Mouse (Mus musculus) thymus, postnatal 0 days (tissue): Measurements from ENCODE around the gene Pygm. TPM values are rescaled to one million over a fixed set of nuclear protein-coding genes. Genes with fewer than 3 reads are reported as not detected.

ENCODE experiments used
- DNase-seq: peaks from one replicate; pipeline ENCODE4 v3.0.0-alpha.2; 2015; ENCODE audit warnings: low spot score
- polyA plus RNA-seq: library from polyadenylated mRNA; unstranded; fragments of >200 nt; fragmentation: Nextera tagmentation; extraction: Ambion mirVana; gene quantifications from 2 replicates; pipeline ENCODE4 v1.2.1, GENCODE M21; 2015

Pygm gene
- polyA plus RNA-seq, 1 experiment from 2014 or later = 6.3 TPM

- no peak for DNase-seq
These were observed 32.6 kb upstream of the Pygm start for GRCm38 (mm10) chr19:6351431-6352106.

GRCm38 (mm10) chr19:6352107-6352505 lies 32.1 kb upstream of the Pygm start:
- no peak for DNase-seq

GRCm38 (mm10) chr19:6354030-6354429 lies 30.2 kb upstream of the Pygm start:
- DNase-seq = no peak

GRCm38 (mm10) chr19:6361291-6361690 lies 22.9 kb upstream of the Pygm start:
- no peak for DNase-seq

- no peak for DNase-seq
These were observed 21.1 kb upstream of the Pygm start for GRCm38 (mm10) chr19:6363091-6363410.

GRCm38 (mm10) chr19:6363411-6364240 lies 20.6 kb upstream of the Pygm start, which contains the start of gene Sf1:
Gene Sf1 (plus strand): TSS chr19:6363690.
- peak; percentile 100 for DNase-seq

GRCm38 (mm10) chr19:6364317-6364725 lies 19.9 kb upstream of the Pygm start:
- DNase-seq = peak; percentile 94

GRCm38 (mm10) chr19:6364842-6365241 lies 19.4 kb upstream of the Pygm start:
- no peak for DNase-seq

GRCm38 (mm10) chr19:6370175-6370574 lies 14.0 kb upstream of the Pygm start:
- DNase-seq = no peak

GRCm38 (mm10) chr19:6372433-6372832 lies 11.8 kb upstream of the Pygm start:
- DNase-seq = no peak

- DNase-seq = peak; percentile 81
These were observed 10.4 kb upstream of the Pygm start for GRCm38 (mm10) chr19:6373539-6374400.

- DNase-seq = no peak
These were observed 9.6 kb upstream of the Pygm start for GRCm38 (mm10) chr19:6374571-6374970.

- DNase-seq = no peak
These were observed 8.6 kb upstream of the Pygm start for GRCm38 (mm10) chr19:6375423-6376254.

GRCm38 (mm10) chr19:6376255-6376564 lies 8.0 kb upstream of the Pygm start:
- no peak for DNase-seq

- no peak for DNase-seq
These were observed 7.6 kb upstream of the Pygm start for GRCm38 (mm10) chr19:6376643-6377042.

GRCm38 (mm10) chr19:6377327-6378040 lies 6.7 kb upstream of the Pygm start:
- no peak for DNase-seq

GRCm38 (mm10) chr19:6380411-6381166 lies 3.6 kb upstream of the Pygm start:
- DNase-seq = no peak

GRCm38 (mm10) chr19:6381238-6381637 lies 3.0 kb upstream of the Pygm start:
- no peak for DNase-seq

- DNase-seq = no peak
These were observed 1.8 kb upstream of the Pygm start for GRCm38 (mm10) chr19:6382323-6382924.
